Mouse (Mus musculus) spleen, adult 18-20 months (tissue): Measurements from ENCODE around the gene Clcc1.
"Not testable (repeated sequence)": the region's sequence is repeated elsewhere in the genome, so short reads cannot be mapped to it uniquely, and the experiment has no call there.

Source experiments
- DNase-seq, 2 experiments: peaks; one replicate each; pipeline ENCODE4 v3.0.0; 2022; ENCODE audit warnings: mixed read lengths in 2 of 2

Gene Clcc1

GRCm38 (mm10) chr3:108653710-108654379 lies at the start of gene Clcc1:
TSS of gene Clcc1 (plus strand) at chr3:108653913.
- peak; percentile 90 to 97 for DNase-seq

DNA sequence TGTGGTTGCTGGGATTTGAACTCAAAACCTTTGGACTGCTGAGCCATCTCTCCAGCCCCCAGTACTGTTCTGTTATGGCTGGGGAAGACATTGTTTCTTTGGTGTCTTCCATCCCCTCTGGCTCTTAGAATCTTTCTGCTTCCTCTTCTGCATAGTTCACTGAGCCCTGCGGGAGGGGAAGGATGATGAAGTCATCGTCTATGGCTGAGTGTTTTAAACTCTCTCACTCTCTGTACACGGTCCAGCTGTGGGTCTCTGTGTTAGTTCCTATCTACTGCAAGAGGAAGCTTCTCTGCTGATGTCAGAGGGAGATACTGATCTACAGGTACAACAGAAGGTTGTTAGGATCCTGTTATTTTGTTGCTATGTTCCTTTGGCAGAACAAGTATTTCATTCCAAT lies 44.8 kb upstream of the Clcc1 start:
- DNase-seq: no peak

GRCm38 (mm10) chr3:108634761-108635160 lies 19.0 kb upstream of the Clcc1 start:
- DNase-seq: no peak

DNA sequence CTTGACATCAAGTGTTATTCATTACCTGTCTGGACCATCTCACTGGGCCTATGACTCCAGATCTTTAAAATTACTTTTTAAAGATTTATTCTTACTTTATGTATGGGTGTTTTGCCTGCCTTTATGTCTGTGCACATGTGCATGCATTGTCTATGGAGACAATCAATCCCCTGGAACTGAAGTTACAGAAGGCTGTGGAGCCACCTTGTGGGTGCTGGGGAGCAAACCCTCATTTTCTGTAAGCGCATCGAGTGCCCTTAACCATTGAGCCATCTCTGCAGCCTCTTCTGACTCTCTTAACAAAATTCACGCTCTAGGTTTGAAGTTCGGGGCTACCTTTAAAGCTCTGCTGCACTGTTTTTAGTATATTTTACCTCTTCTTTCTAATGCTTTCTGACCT lies 14.3 kb upstream of the Clcc1 start:
- DNase-seq: no peak

DNA sequence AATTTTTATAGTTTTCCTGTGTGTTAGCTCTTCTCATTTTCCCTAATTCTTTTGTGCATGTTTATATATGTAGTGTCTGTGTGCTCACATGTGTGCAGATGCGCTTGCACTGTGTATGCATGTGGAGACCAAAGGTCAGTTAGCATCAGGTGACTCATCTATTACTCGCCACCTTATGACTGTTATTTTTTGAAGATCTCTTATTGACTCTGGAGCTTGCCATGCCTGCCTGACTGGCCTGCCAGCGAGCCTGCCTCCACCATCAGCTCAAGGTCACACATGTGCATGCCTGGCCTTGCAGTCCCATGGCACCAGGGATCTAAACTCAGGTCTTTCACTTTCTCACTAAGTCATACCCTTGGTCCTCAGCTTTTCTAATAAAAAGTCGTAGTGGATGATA lies 12.7 kb upstream of the Clcc1 start:
- no peak for DNase-seq

DNA sequence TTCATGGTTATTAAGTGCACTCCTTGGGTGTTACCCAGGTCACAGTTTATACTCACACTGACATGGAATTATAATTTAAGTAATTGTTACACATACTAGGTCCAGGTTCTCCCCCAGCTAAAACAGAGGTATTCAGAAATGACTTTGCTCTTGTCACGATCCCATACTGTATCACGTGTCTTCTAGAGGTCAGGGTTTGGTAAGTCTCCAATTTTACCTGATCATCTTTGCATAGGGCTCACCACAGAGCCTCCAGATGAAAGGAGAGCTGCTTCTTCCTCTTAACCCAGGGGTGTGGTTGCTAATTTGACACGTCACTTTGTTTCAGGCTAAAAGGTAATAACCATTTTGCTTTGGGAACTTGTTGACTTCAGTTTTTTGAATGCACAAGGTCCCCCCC lies 8.9 kb upstream of the Clcc1 start:
- DNase-seq: no peak

- no peak for DNase-seq
Measured at GRCm38 (mm10) chr3:108646036-108646435, 7.7 kb upstream of the Clcc1 start.

- not testable (repeated sequence) for DNase-seq
Measured at GRCm38 (mm10) chr3:108647681-108648080, 6.0 kb upstream of the Clcc1 start.

- no peak for DNase-seq
Measured at GRCm38 (mm10) chr3:108652866-108653642, 659 bp upstream of the Clcc1 start.

- DNase-seq: no peak
Measured at GRCm38 (mm10) chr3:108654566-108654965, 853 bp downstream of the Clcc1 start.

GRCm38 (mm10) chr3:108655486-108655885 lies 1.8 kb downstream of the Clcc1 start:
- DNase-seq: no peak

GRCm38 (mm10) chr3:108658612-108659011 lies 4.9 kb downstream of the Clcc1 start:
- no peak for DNase-seq

DNA sequence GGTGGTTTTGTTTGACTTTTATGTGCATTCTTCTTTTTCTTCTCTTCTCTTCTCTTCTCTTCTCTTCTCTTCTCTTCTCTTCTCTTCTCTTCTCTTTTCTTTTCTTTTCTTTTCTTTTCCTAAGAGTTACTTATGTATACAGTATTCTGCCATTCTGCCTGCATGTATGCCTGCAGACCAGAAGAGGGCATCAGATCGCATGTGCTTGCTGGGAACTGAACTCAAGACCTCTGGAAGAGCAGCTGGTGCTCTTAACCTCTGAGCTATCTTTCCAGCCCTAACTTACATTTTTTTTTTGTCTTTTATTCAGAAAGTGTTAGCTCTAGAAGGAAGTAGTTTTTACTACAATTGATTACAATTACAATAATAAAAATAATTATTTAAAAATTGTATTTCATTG lies 7.2 kb downstream of the Clcc1 start:
- no peak for DNase-seq

DNA sequence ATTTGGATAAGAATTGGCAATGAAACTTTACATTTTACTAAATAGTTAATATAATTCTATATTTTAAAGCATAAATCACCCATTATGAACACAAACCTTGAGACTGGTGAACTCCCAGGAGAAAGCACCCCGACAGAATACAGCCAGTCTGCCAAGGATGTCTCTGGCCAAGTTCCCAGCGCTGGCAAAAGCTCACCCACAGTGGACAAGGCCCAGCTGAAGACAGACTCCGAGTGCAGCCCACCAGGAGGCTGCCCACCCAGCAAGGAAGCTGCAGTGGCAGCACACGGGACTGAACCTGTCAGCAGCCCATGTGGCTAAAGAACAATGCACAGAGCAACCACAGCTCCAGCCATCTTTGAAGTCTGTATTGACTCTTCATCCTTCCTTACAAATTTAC lies 22.9 kb downstream of the Clcc1 start:
- DNase-seq: no peak

DNA sequence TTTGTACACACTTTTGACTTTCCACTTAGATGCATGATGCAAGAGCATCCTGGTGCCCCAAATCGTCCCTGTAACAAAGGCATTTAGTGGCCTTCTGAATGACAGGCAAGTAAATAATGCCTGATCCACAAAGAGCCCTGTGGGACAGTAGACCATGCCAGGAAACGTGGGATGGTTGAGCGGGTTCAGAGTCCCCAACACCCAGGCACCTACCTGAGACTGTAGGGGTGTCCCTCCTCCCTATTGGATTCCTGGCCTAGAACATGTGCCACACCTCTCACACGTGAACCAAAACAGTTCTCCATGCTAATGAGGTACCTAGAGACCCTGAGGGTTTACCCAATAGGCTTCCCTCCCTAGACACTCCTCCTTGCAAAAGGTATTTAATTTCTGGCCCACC lies 27.3 kb downstream of the Clcc1 start:
- DNase-seq: no peak

DNA sequence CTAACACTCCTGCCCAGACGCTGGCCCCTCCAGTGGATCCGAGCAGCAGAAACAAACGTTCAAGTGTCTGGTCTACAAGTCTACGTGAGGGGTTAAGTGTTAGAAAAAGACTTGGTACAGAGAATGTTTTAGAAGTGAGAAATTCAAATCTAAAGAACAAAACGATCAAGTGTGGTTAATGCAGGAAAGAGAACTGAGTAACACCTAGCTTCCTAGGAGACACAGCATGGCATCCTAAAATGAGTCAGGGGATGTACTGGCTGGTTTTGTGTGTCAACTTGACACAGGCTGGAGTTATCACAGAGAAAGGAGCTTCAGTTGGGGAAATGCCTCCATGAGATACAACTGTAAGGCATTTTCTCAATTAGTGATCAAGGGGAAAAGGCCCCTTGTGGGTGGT lies 29.9 kb downstream of the Clcc1 start:
- not testable (repeated sequence) for DNase-seq

DNA sequence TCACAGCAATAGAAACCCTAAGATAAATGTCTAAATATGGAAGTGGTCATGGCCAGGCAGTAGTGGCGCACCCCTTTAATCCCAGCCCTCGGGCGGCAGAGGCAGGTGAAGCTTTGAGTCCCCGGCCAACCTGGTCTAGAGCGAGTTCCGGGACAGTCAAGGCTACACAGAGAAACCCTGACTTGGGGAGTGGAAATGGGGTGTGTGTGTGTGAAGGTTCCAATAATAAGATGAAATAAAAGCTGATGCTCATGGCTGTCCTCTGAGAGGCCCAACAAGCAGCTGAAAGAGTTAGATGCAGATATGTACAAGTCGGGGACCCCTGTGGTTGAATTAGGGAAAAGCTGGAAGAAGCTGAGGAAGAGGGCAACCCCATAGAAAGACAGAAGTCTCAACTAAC lies 32.0 kb downstream of the Clcc1 start:
- DNase-seq: no peak

GRCm38 (mm10) chr3:108689015-108689441 lies 35.3 kb downstream of the Clcc1 start:
- DNase-seq: no peak

DNA sequence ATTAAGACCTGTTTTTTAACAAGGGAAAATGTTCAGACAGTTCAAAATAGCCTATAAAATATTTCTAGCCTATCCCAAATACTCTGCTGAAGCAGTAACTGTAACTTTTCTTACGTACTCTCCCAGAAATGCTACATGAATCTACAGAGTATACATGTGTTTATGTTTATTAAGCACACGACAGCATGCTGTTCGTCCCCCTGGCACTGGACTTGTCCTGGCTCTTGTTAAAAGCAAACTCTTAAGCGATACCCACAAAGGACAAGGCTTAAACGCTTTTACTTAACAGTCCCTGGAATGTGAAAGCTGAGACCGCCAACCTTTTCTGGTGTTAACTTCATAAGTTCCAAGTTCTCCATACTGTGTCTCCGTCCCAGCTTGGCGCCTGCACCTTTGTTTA lies 35.7 kb downstream of the Clcc1 start:
- DNase-seq: no peak

- DNase-seq: no peak
Measured at GRCm38 (mm10) chr3:108689979-108690378, 36.3 kb downstream of the Clcc1 start.

DNA sequence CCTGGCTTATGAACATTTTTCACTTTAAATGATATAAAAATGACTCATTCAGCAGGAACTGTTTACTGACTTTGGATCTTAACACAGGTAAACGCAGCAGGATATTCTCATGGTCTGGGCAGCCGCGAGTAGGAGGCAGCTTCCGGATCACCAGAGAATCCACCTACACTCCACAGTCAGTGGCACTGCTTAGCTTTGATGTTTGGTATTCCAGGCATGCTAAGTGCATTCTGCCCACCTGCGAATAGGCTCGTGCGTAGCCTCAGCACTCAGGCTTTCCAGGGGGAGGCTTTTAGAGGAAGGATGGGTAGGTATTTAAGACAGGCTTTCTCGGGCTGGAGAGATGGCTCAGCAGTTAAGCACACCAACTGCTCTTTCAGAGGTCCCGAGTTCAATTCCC lies 40.6 kb downstream of the Clcc1 start:
- DNase-seq: no peak

GRCm38 (mm10) chr3:108698662-108699061 lies 44.9 kb downstream of the Clcc1 start:
- no peak for DNase-seq

- no peak for DNase-seq
Measured at GRCm38 (mm10) chr3:108699786-108700185, 46.1 kb downstream of the Clcc1 start.

DNA sequence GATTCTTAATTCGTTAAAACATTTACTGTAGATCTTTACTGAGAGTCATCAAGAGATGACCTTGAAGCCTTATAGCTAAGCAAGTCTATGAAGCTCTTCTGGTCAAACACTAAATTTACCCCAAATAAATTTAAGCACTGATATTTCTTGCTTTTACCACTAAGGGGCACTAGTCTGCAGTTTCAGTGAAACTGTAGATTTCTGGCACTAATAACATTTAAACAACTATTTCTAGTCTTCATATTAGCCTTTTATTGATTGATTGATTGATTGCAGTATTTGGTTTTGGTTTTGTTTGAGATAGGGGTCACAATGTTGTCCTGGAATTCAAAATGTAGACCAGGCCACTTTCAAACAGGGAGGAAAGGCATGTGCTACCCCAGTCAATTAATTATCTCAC lies 47.5 kb downstream of the Clcc1 start:
- no peak for DNase-seq

- DNase-seq: no peak
Measured at GRCm38 (mm10) chr3:108702789-108703188, 49.1 kb downstream of the Clcc1 start.
